Mouse (Mus musculus) CD4-positive helper T cell, adult 2 months (primary cell): ENCODE results near the gene Unk.
"Not testable (repeated sequence)": the region's sequence is repeated elsewhere in the genome, so short reads cannot be mapped to it uniquely, and the experiment has no call there.

Experiments
- DNase-seq: peaks from one replicate; pipeline ENCODE4 v3.0.0-alpha.2; 2012; ENCODE audit warnings: low read depth, missing footprints, low spot score

Unk gene

DNA sequence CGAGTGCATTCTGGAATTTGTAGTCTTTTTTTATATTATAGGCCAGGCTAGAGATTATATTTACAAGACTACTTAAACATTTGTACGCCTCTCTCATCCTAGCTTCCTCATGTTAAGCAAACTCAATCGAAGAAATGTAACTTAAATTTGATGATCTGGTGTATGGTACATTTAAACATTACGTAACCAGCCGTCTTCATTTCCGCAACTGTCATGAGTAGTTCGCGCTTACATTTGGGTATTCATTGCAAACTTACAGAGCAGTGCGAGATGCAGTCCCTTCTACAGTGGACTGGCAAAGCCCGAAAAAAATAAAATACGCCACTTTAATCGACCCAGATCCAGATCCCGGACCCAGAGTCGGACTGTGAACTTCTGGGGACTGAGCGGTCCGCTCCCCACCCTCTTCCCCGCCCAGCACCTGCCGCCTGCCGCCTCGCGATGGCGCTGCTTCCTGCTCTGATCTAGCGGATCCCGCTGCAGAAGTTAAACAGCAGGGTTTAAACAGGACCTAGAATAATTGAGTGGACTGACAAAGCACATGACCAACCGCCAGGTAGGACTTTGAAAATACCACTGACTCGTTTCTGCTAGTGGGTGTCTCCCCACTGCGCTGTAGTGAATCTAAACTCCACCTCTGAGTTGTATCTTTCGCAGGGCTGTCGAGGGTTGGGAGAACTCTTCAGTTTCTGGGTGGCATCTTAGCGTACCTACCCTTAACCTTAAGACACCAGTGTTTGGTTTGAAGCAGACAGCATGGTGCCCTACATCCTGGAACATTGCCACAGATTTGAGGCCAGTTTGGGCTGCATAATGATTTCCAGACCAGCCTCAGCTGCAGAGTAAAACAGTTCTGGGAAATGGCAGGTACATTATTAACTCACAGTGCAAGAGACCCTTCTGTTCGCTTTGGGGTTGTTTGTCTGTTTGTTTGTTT, 57.3 kb downstream of the Unk start:
- peak; percentile 90 for DNase-seq

- DNase-seq = no peak
These were observed 58.1 kb downstream of the Unk start for GRCm38 (mm10) chr11:116088188-116088587.

DNA sequence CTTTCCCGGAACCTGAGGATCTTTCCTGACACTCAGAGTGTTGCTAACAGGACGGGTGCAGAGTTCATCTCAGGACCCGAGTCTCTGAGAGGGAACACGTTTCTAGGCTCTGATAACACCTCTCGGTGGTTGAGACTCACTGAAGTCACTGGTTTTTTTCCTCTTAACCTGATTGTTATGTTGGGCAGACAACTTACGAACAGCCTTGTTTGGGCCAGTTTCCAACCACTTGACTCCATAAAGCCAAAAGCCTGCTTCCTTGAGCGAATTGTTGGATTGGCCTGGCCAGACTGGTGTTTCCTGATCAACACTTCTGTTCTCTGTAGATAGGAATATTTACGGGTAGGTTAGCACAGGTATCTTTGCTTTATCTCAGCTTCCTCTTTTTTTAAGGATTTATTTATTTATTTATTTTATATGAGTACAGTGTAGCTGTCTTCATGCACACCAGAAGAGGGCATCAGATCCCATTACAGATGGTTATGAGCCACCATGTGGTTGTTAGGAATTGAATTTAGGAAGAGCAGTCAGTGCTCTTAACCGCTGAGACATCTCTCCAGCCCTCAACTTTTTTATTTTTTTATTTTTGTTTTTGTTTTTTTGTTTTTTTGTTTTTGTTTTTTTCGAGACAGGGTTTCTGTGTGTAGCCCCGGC, 58.7 kb downstream of the Unk start:
- DNase-seq = no peak

GRCm38 (mm10) chr11:116089545-116089944, 59.4 kb downstream of the Unk start:
- DNase-seq = no peak

- DNase-seq = no peak
These were observed 61.5 kb downstream of the Unk start for GRCm38 (mm10) chr11:116091591-116091990.

DNA sequence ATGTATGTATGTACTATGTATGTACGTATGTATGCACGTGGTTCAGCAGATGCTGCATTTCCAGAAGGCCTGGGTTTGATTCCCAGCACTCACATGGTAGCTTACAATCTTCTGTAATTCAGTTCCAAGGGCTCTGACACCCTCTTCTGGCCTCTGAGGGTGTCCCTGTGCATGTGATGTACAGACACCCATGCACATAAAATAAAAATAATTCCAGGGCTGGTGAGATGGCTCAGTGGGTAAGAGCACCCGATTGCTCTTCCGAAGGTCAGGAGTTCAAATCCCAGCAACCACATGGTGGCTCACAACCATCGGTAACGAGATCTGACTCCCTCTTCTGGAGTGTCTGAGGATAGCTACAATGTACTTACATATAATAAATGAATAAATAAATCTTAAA, 62.8 kb downstream of the Unk start:
- DNase-seq = not testable (repeated sequence)

GRCm38 (mm10) chr11:116093771-116094565, 63.8 kb downstream of the Unk start:
- no peak for DNase-seq

DNA sequence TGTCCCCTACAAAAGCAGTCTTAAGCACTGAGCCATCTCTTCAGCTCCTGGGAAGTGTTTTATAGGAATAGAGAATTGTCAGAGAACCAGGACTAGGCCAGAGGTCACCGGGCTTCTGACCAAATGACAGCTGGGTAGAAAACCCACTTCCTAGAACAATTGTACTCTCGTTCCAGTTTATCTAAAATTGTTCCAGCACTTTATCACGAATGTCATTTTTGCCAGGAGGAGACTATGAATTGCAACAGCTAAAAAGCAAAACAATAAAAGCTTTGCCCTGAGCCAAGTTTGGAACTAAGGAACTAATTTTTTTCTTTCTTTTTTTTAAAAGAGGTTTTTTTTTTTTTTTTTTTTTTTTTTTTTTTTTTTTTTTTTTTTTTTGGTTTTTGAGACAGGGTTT, 65.5 kb downstream of the Unk start:
- DNase-seq = no peak

DNA sequence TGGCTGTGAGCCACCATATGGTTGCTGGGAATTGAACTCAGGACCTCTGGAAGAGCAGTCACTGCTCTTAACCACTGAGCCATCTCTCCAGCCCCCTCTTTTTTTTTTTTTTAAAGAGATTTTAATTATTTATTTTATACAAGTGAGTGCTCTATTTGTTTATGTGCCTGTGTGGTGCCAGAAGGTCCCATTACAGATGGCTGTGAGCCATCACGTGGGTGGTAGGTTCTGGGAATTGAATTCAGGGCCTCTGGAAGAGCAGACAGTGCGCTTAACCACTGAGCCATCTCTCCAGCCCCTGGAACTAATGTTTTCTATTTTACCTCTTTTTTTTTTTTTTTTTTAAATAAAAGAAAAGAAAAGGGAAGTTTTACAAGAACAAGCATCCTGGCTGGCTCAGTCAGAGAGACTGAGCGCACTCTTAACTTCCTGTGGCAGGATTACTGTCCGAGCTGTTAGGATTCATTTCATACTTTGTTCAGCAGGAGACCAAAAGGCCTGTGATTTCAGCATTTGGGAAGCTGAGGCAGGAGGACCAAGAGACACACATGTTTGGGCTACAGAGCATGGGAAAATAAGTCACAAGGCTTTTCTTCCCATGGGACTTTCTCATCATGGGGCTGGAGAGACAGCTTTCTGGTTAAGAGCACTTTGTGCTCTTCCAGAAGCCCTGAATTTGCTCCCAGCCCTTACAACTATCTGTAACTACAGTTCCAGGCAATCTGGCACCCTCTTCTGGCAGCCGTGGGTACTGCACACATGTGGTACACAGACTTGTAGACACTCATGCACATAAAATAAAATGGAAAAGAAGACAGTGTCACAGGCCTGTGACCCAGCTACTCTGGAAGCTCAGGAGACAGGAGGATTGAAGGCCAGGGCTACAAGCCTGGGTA, 66.3 kb downstream of the Unk start:
- DNase-seq = peak; percentile 48

- DNase-seq = no peak
These were observed 68.8 kb downstream of the Unk start for GRCm38 (mm10) chr11:116098711-116099460.

DNA sequence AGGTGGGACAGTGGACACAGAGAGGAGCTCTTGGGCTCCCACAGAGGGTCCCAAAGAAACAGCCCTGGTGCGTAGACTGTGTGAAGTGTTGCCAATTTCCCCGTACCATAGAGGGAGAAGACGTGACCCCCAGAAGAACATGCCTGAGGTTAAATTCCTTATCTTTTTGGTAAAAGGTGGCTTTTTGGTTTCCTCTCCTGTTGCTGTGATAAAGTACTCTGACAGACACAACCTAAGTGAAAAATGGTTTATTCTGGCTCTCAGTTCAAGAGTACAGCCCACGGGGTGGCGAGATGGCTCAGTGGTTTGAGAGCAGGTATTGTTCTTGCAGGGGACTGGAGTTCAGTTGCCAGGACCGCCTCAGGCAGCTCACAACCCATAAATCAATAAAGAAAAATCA, 69.3 kb downstream of the Unk start:
- no peak for DNase-seq

DNA sequence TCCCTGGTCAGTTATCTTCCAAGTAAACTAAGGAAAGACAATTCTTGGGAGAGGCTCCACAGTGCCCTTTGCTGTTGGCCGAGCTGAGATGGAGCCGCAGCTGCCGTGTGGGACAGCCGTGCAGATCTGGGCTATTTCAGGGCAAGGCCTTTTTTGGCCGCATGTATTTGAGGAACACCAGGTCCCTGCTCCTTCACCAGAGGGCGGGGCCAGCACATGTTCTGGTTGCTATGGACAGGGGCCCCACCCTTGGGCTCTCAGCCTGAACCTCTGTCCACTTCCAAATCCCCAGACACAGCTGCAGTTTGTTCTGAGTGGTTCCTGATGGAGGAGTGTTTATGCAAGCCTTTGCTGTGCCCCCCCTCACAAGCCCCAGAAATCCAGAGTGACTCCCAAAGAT, 70.3 kb downstream of the Unk start:
- no peak for DNase-seq

DNA sequence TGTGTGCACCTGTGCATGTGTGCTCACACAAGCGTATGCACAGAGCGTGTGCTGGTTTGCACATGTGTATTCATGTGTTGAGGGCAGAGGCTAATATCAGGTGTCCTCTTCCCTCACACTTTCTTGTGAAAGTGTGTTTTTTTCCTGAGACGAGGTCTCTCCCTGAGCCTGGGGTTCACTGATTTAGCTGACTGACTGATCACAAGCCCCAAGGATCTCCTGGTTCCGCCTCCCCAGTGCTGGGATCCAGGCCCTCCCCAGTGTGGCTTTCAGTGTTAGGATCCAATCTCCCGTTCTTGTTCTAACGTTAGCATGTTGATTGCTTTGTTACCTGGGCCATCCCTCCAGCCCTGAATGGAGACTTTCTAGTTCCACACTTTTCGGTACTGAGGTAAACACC, 70.7 kb downstream of the Unk start:
- no peak for DNase-seq

GRCm38 (mm10) chr11:116101931-116102381, 71.8 kb downstream of the Unk start:
- no peak for DNase-seq

DNA sequence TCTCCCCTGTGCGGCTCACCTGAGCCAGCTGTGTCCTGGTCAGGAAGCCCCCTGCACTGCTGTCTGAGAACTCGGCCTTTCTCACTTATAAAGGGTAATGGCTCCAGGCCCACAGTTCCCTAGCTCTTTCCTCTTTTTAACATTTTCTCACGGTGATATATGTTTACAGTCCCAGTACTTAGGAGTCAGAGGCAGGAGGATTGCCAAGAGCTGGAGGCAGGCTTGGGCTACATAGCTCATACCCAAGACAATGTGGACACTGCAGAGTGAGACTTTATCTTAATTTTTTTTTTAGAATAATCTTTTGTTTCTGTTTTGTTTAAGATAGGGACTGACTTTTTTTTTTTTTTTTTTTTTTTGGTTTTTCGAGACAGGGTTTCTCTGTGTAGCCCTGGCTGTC, 72.3 kb downstream of the Unk start:
- DNase-seq = no peak

- DNase-seq = no peak
These were observed 73.5 kb downstream of the Unk start for GRCm38 (mm10) chr11:116103572-116103971.

- no peak for DNase-seq
These were observed 74.0 kb downstream of the Unk start for GRCm38 (mm10) chr11:116104006-116104646.

GRCm38 (mm10) chr11:116105065-116105464, 74.9 kb downstream of the Unk start:
- no peak for DNase-seq

DNA sequence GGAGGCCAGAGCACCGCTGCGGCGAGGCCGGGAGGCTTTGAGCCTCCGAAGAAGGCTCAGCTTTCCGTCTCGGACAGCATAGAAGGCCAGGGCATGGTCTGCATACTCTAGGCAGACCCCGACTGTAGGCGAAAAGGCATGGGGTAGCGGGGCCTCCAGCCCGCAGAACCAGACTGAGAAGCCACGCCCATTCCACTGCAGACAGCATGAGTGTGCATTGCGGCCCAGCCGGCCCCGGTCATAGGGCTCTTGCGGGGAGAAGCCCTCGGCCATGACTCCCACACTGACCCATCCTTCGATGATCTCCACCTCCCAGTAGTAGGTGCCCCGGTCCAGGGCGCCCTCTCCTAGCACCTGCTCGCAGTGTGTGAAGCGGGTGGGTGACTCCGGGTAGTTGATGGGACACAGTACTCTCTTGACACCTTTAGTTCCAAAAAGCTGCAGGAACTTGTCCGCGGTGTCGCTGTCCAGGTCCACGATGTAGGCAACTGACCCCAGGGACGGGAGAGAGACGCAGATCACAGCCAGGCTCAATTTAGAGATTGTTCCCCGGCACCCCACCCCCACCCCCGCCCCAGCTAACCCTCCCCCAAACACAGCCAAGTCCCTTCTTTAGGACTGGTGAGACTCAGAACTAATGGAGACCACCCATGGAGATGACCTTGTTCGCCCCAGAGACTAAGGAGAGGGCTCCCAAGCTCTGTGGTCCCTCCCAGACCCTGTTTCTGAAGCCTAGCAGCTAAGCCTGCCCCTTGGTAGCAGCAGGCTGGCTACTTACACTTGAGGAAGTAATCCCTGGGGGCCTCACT, 76.2 kb downstream of the Unk start:
- DNase-seq = no peak
